Mouse (Mus musculus) lung, postnatal 0 days (tissue): ENCODE results near the gene Mrpl57. TPM values are rescaled to one million over a fixed set of nuclear protein-coding genes. Genes with fewer than 3 reads are reported as not detected.

Source experiments
- ATAC-seq: fragments of 200-750 bp; cut with Nextera tagmentation; 2 replicates; pipeline ENCODE4 v1.8.0; 2017; ENCODE audit warnings: moderate library complexity
- DNase-seq: peaks from one replicate; pipeline ENCODE4 v3.0.0-alpha.2; 2016; ENCODE audit warnings: low spot score
- H3K27ac ChIP-seq: fragments of 300-500 bp; sonication (generic); 2 replicates; pipeline ENCODE4 v1.5.1; 2014; ENCODE audit warnings: antibody characterized with exemption, mild to moderate bottlenecking, low read length, mixed read lengths
- H3K27me3 ChIP-seq: fragments of 300-500 bp; sonication (generic); replicated peaks from 2 replicates; pipeline ENCODE4 v1.6.1; 2014; ENCODE audit warnings: low read length, mixed read lengths; ENCODE audit not compliant: insufficient read depth
- H3K36me3 ChIP-seq: fragments of 300-500 bp; sonication (generic); 2 replicates; pipeline ENCODE4 v1.6.1; 2014; ENCODE audit warnings: low read length, mixed read lengths; ENCODE audit not compliant: insufficient read depth
- H3K4me1 ChIP-seq: fragments of 300-500 bp; sonication (generic); 2 replicates; pipeline ENCODE4 v1.6.1; 2014; ENCODE audit warnings: antibody characterized with exemption, low read depth, low read length, mixed read lengths; ENCODE audit not compliant: insufficient read depth
- H3K4me2 ChIP-seq: fragments of 300-500 bp; sonication (generic); replicated peaks from 2 replicates; pipeline ENCODE4 v1.6.1; 2014; ENCODE audit warnings: low read depth, mild to moderate bottlenecking, low read length, moderate library complexity, mixed read lengths
- H3K4me3 ChIP-seq: fragments of 300-500 bp; sonication (generic); 2 replicates; pipeline ENCODE4 v1.5.1; 2014; ENCODE audit warnings: low read depth, low read length
- H3K9ac ChIP-seq: fragments of 300-500 bp; sonication (generic); replicated peaks from 2 replicates; pipeline ENCODE4 v1.6.1; 2014; ENCODE audit warnings: low read depth, mild to moderate bottlenecking
- H3K9me3 ChIP-seq: fragments of 300-500 bp; sonication (generic); 2 replicates; pipeline ENCODE4 v1.6.1; 2016; ENCODE audit warnings: low read length, mixed read lengths
- CTCF ChIP-seq: IDR thresholded peaks from 2 replicates; pipeline ENCODE4 v1.5.1; 2016; ENCODE audit warnings: antibody characterized with exemption, mild to moderate bottlenecking
- EP300 ChIP-seq: IDR thresholded peaks from 2 replicates; pipeline ENCODE4 v1.6.1; 2016; ENCODE audit warnings: antibody characterized with exemption, mild to moderate bottlenecking, control low read depth
- WGBS: fragments of 180-500 bp; shearing (Covaris S2); extraction: QIAGEN DNeasy Blood & Tissue Kit; methylation state at CpG from one replicate; pipeline ENCODE4 v1.1.7; 2014; 5-methylcytosine and 5-hydroxymethylcytosine counted together
- microRNA-seq: library from miRNA; unstranded; fragments of <30 nt; microRNA quantifications from one replicate; pipeline ENCODE4, GENCODE M21; 2016
- polyA plus RNA-seq: library from polyadenylated mRNA; unstranded; fragments of >200 nt; fragmentation: Nextera tagmentation; extraction: Ambion mirVana; gene quantifications from 2 replicates; pipeline ENCODE4 v1.2.1, GENCODE M21; 2015

Mrpl57 gene
- polyA plus RNA-seq, 1 experiment from 2014 or later = 210 TPM

GRCm38 (mm10) chr14:57866676-57867276 is 40.7 kb downstream of the Mrpl57 start:
- no peak for DNase-seq
- no peak for TF ChIP-seq EP300
- no peak for TF ChIP-seq CTCF
- H3K4me2 ChIP-seq = no peak overlapping the region
- no peaks in the 10 kb centered on the region for H3K4me1 ChIP-seq
- H3K9ac ChIP-seq = no peak overlapping the region
- H3K27me3 ChIP-seq = no peaks in the 10 kb centered on the region
- WGBS = 94% methylated on average over 3 of the region's 3 CpGs
- no peak for ATAC-seq
- peaks cover 6% of the 10 kb centered on the region; the same call in 1 of the 2 replicates for H3K36me3 ChIP-seq
- no peak overlapping the region for H3K27ac ChIP-seq
- H3K9me3 ChIP-seq = no peaks in the 10 kb centered on the region
- no peak overlapping the region for H3K4me3 ChIP-seq

- WGBS = 79% methylated on average over 9 of the region's 9 CpGs
- ATAC-seq = peak; percentile 29; the same call in 1 of the 2 replicates
- H3K4me3 ChIP-seq = no peak overlapping the region
Measured at GRCm38 (mm10) chr14:57877921-57878320, 51.9 kb downstream of the Mrpl57 start.

More at GRCm38 (mm10) chr14:57877921-57878320, 51.9 kb downstream of the Mrpl57 start:
- no peaks in the 10 kb centered on the region for H3K36me3 ChIP-seq
- H3K4me2 ChIP-seq = no peak overlapping the region
- no peaks in the 10 kb centered on the region for H3K9me3 ChIP-seq
- DNase-seq = peak; percentile 57
- no peaks in the 10 kb centered on the region for H3K27me3 ChIP-seq
- peak overlapping the region; percentile 49; the same call in 1 of the 2 replicates for H3K27ac ChIP-seq
- H3K9ac ChIP-seq = no peak overlapping the region
- TF ChIP-seq EP300 = no peak
- no peak for TF ChIP-seq CTCF
- peaks cover 24% of the 10 kb centered on the region for H3K4me1 ChIP-seq

Small RNAs within 50 kb of the gene (microRNA-seq; reads per million reads assigned to microRNA genes)
- not detected for gene Mir3077

Other genes with a start within 250 kb of the Mrpl57 start
- gene Xpo4, start 160.8 kb upstream of the Mrpl57 start, polyA plus RNA-seq = 6.4 and 7.0 TPM in 2 replicates
- not detected in 2 replicates for gene Gm49361, start 80.1 kb upstream of the Mrpl57 start, polyA plus RNA-seq
- 24.2 and 27.5 TPM in 2 replicates for gene Lats2, start 67.8 kb upstream of the Mrpl57 start, polyA plus RNA-seq
- gene Sap18, start 28.1 kb upstream of the Mrpl57 start, polyA plus RNA-seq = 16.5 and 18.9 TPM in 2 replicates
- gene Ska3, start within 50 bp of the Mrpl57 start, polyA plus RNA-seq = 1.8 and 2.2 TPM in 2 replicates
- 57.2 and 64.6 TPM in 2 replicates for gene Zdhhc20, start 64.0 kb downstream of the Mrpl57 start, polyA plus RNA-seq
- gene Micu2, start 173.0 kb downstream of the Mrpl57 start, polyA plus RNA-seq = 46.2 and 55.9 TPM in 2 replicates
- 2.7 and 3.1 TPM in 2 replicates for gene Fgf9, start 244.3 kb downstream of the Mrpl57 start, polyA plus RNA-seq